13 mouse cellular contexts compared by ENCODE assay signal in the genomic region with DNA sequence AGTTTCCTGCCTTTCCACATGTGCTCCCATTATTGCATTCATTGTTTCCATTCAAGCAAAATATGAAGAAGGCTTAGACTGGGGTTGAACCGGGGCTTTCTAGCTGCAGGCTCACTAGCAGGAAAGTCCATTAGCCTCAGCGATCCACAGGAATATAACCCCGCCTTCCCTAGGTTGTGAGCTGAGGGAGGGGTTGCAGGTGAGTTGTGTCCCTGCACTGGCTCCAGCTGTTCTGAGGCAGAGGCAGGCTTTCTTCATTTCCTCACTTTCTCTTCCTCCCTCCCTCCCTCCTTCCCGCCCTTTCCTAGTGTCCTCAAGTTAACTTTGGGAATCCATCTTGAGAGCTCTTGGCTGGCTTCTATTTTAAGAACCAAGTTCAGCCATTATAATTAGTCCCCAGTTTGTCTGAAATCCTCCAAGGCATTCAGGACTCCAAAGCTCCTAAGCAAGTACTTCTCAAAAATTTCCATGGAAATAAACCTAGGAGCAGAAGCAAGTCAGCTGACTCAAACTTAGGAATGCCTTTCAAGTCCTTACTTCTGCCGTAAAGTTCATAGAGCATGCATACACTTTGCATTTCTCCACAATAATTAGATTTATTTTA.
DNase-seq lines count a peak whose midpoint lies in the region; ATAC-seq lines count a peak whose summit lies in the region.
"Had no signal": no experiment of that assay in that cellular context is flagged by ENCODE, and none has a peak within 500 bp of the region (broad histone marks: within the 10 kb centered on the region; RNA-seq: fewer than 3 reads in every experiment).

No protein-coding gene starts in this region.

- 19% methylated on average over 5 of the region's 5 CpGs for WGBS in forebrain, embryonic 16.5 days
- WGBS in midbrain, embryonic 13.5 days, result 37% methylated on average over 5 of the region's 5 CpGs

- peak; percentile 13 for ATAC-seq in forebrain, embryonic 16.5 days
- peak; percentile 43; the same call in 1 of the 2 replicates for ATAC-seq in midbrain, embryonic 13.5 days
- ATAC-seq: lung, postnatal 0 days had no signal

- peak overlapping the region; percentile 32 for H3K4me2 ChIP-seq in forebrain, embryonic 16.5 days (ENCODE audit: low read length)
- peak overlapping the region; percentile 23; the same call in 1 of the 2 replicates for H3K4me2 ChIP-seq in midbrain, embryonic 13.5 days (replicated peaks)

- intact Hi-C loops in heart, postnatal 25 days (cut with DNase I), result no loop called here

- no peak overlapping the region for H3K4me3 ChIP-seq in forebrain, embryonic 16.5 days (replicated peaks; ENCODE audit: low read length)
- H3K4me3 ChIP-seq in midbrain, embryonic 13.5 days (replicated peaks), result no peak overlapping the region
- H3K4me3 ChIP-seq: myocyte had no signal

- peak overlapping the region; percentile 67 for H3K27ac ChIP-seq in forebrain, embryonic 16.5 days (ENCODE audit: low read length)
- H3K27ac ChIP-seq in midbrain, embryonic 13.5 days, result peak overlapping the region; percentile 72

- peaks cover 13% of the 10 kb centered on the region for H3K4me1 ChIP-seq in forebrain, embryonic 16.5 days (replicated peaks; ENCODE audit: control insufficient read depth, insufficient read depth, low read length)
- peaks cover 28% of the 10 kb centered on the region for H3K4me1 ChIP-seq in midbrain, embryonic 13.5 days (replicated peaks)

- DNase-seq in heart, adult 11 months, result peak; percentile 68
- DNase-seq in heart, postnatal 25 days (ENCODE audit: low spot score), result no peak
- DNase-seq in brain, adult 2 months (ENCODE audit: low read depth, low spot score), result peak; percentile 79
- no peak for DNase-seq in right cerebral cortex, postnatal 14 days
- DNase-seq in cerebellum, postnatal 4 days (ENCODE audit: low spot score in 2 of 2), result no peak
- no peak for DNase-seq in urinary bladder, postnatal 14 days (ENCODE audit: low spot score)
- DNase-seq: embryo, embryonic 11 days; kidney, postnatal 36 days; thymus, postnatal 4 days had no signal

- no peaks in the 10 kb centered on the region for H3K36me3 ChIP-seq in forebrain, embryonic 16.5 days (ENCODE audit: control insufficient read depth, insufficient read depth)
- H3K36me3 ChIP-seq in midbrain, embryonic 13.5 days, result no peaks in the 10 kb centered on the region

- no peaks in the 10 kb centered on the region for H3K9me3 ChIP-seq in forebrain, embryonic 16.5 days (ENCODE audit: control insufficient read depth, low read length)
- no peaks in the 10 kb centered on the region for H3K9me3 ChIP-seq in midbrain, embryonic 13.5 days

- H3K27me3 ChIP-seq in forebrain, embryonic 16.5 days (replicated peaks; ENCODE audit: control insufficient read depth, insufficient read depth, low read length), result no peaks in the 10 kb centered on the region
- H3K27me3 ChIP-seq in midbrain, embryonic 13.5 days, result no peaks in the 10 kb centered on the region

- 0 out of 2 replicates have a peak overlapping the region, but pooled peaks have one; percentile 19 for H3K9ac ChIP-seq in forebrain, embryonic 16.5 days (replicated peaks; ENCODE audit: low read depth, low read length)
- no peak overlapping the region; the same call in 1 of the 2 replicates for H3K9ac ChIP-seq in midbrain, embryonic 13.5 days (replicated peaks)

Comparison
In these comparisons a context has a peak if more than half of its experiments do, and no peak if none do; other contexts are left out.
1. DNase-seq: peak in heart, adult 11 months (single experiment) and brain, adult 2 months (single experiment); none in heart, postnatal 25 days (single experiment), right cerebral cortex, postnatal 14 days (single experiment), cerebellum, postnatal 4 days (0 of 2) and urinary bladder, postnatal 14 days (single experiment).